ENCODE assay signal across 19 mouse cellular contexts in genomic region chr1:129759003-129759402, GRCm38 (mm10).
"Had no signal": no experiment of that assay in that cellular context is flagged by ENCODE, and none has a peak within 500 bp of the region (broad histone marks: within the 10 kb centered on the region; RNA-seq: fewer than 3 reads in every experiment).

No protein-coding gene starts in this region.

- H3K4me2 ChIP-seq: limb, embryonic 12.5 days; limb, embryonic 15.5 days; liver, embryonic 11.5 days; lung, embryonic 14.5 days; midbrain, embryonic 12.5 days had no signal

- DNase-seq: kidney, adult 18-20 months; kidney, adult 9 months; kidney, postnatal 14 days; kidney, postnatal 4 days; left cerebral cortex, postnatal 4 days; liver, postnatal 0 days; lung, embryonic 14.5 days; right cerebral cortex, adult 18-20 months; right cerebral cortex, postnatal 14 days; spleen, adult 18-20 months; thymus, adult 18-20 months; thymus, postnatal 36 days had no signal

- H3K4me3 ChIP-seq: limb, embryonic 12.5 days; limb, embryonic 15.5 days; midbrain, embryonic 12.5 days had no signal

- H3K9ac ChIP-seq: limb, embryonic 12.5 days; limb, embryonic 15.5 days; liver, embryonic 14.5 days; liver, postnatal 0 days; lung, embryonic 14.5 days; midbrain, embryonic 12.5 days had no signal

- H3K27ac ChIP-seq: limb, embryonic 12.5 days; limb, embryonic 15.5 days; liver, embryonic 14.5 days; macrophage; midbrain, embryonic 12.5 days had no signal

- H3K4me1 ChIP-seq: limb, embryonic 12.5 days; limb, embryonic 15.5 days had no signal

- ATAC-seq: liver, postnatal 0 days; lung, postnatal 0 days had no signal

- H3K36me3 ChIP-seq: limb, embryonic 12.5 days; limb, embryonic 15.5 days; midbrain, embryonic 12.5 days had no signal

- H3K9me3 ChIP-seq: limb, embryonic 12.5 days; limb, embryonic 15.5 days; midbrain, embryonic 12.5 days had no signal

- H3K27me3 ChIP-seq: limb, embryonic 15.5 days; midbrain, embryonic 12.5 days had no signal
